Mouse (Mus musculus) megakaryocyte, embryonic 14.5 days (primary cell): ENCODE data around the gene Slc17a7.

Source experiments
- FLI1 ChIP-seq: IDR thresholded peaks from 2 replicates; pipeline ENCODE4 v1.6.1; 2012; ENCODE audit warnings: low read length, inconsistent platforms, mixed read lengths
- GATA1 ChIP-seq: IDR thresholded peaks from 3 replicates; pipeline ENCODE4 v1.6.1; 2012; ENCODE audit warnings: mixed read lengths, low read length, inconsistent platforms, borderline replicate concordance

- no peak for TF ChIP-seq GATA1
- no peak for TF ChIP-seq FLI1
Observed at GRCm38 (mm10) chr7:45175398-45175797, 11.6 kb downstream of the Slc17a7 start.
